Mouse (Mus musculus): Measurements from ENCODE around the gene Dgcr2. TPM values are rescaled to one million over a fixed set of nuclear protein-coding genes. Genes with fewer than 3 reads are reported as not detected.

Gene Dgcr2
- polyA plus RNA-seq, 1 experiment from 2014 or later, result 69.6 TPM

- H3K27ac ChIP-seq, result peak overlapping the region; percentile 30; the same call in 1 of the 2 replicates
- H3K4me3 ChIP-seq, result no peak overlapping the region
- 0 out of 2 replicates have a peak, but pooled peaks cover 12% of the 10 kb centered on the region for H3K36me3 ChIP-seq
- H3K9me3 ChIP-seq, result no peaks in the 10 kb centered on the region
- H3K4me1 ChIP-seq, result peaks cover 50% of the 10 kb centered on the region
- peaks cover 57% of the 10 kb centered on the region for H3K27me3 ChIP-seq (ENCODE audit: insufficient read depth, poor library complexity, severe bottlenecking)
- DNase-seq (ENCODE audit: low spot score), result no peak
- 20% methylated on average over 7 of the region's 7 CpGs for WGBS
These were observed 88.7 kb downstream of the Dgcr2 start for GRCm38 (mm10) chr16:17809711-17810110.

GRCm38 (mm10) chr16:17809125-17809524 lies 89.2 kb downstream of the Dgcr2 start:
- Histone ChIP-seq H3K4me1 (peaks cover 56% of the 10 kb centered on the region), H3K27ac (no peak overlapping the region), H3K27me3 (ENCODE audit: insufficient read depth, poor library complexity, severe bottlenecking) (peaks cover 57% of the 10 kb centered on the region), H3K9me3 (no peaks in the 10 kb centered on the region), H3K36me3 (0 out of 2 replicates have a peak, but pooled peaks cover 12% of the 10 kb centered on the region), H3K4me3 (no peak overlapping the region)
- 72% methylated on average over 4 of the region's 4 CpGs for WGBS
- DNase-seq (ENCODE audit: low spot score), result no peak

GRCm38 (mm10) chr16:17807192-17808009 lies 91.0 kb downstream of the Dgcr2 start:
- Histone ChIP-seq H3K4me3 (peak overlapping the region; percentile 63), H3K27me3 (ENCODE audit: insufficient read depth, poor library complexity, severe bottlenecking) (peaks cover 62% of the 10 kb centered on the region), H3K27ac (peak overlapping the region; percentile 86), H3K4me1 (peaks cover 70% of the 10 kb centered on the region), H3K36me3 (0 out of 2 replicates have a peak, but pooled peaks cover 12% of the 10 kb centered on the region), H3K9me3 (no peaks in the 10 kb centered on the region)
- peak; percentile 93 for DNase-seq (ENCODE audit: low spot score)
- 5% methylated on average over 72 of the region's 73 CpGs for WGBS

- Histone ChIP-seq H3K36me3 (0 out of 2 replicates have a peak, but pooled peaks cover 12% of the 10 kb centered on the region), H3K27ac (peak overlapping the region; percentile 86), H3K4me3 (peak overlapping the region; percentile 63), H3K9me3 (no peaks in the 10 kb centered on the region), H3K27me3 (ENCODE audit: insufficient read depth, poor library complexity, severe bottlenecking) (peaks cover 70% of the 10 kb centered on the region), H3K4me1 (peaks cover 74% of the 10 kb centered on the region)
- no peak for DNase-seq (ENCODE audit: low spot score)
- WGBS, result 8% methylated on average over 50 of the region's 50 CpGs
These were observed 91.7 kb downstream of the Dgcr2 start for GRCm38 (mm10) chr16:17806581-17807191.

- 0 out of 2 replicates have a peak, but pooled peaks cover 12% of the 10 kb centered on the region for H3K36me3 ChIP-seq
- peaks cover 79% of the 10 kb centered on the region for H3K4me1 ChIP-seq
- peak overlapping the region; percentile 58 for H3K4me3 ChIP-seq
- H3K27me3 ChIP-seq (ENCODE audit: insufficient read depth, poor library complexity, severe bottlenecking), result peaks cover 87% of the 10 kb centered on the region
- 24% methylated on average over 7 of the region's 7 CpGs for WGBS
- DNase-seq (ENCODE audit: low spot score), result no peak
- no peak overlapping the region for H3K27ac ChIP-seq
- H3K9me3 ChIP-seq, result no peaks in the 10 kb centered on the region
These were observed 93.4 kb downstream of the Dgcr2 start for GRCm38 (mm10) chr16:17804982-17805381.

GRCm38 (mm10) chr16:17804449-17804912 lies 93.9 kb downstream of the Dgcr2 start:
- peaks cover 91% of the 10 kb centered on the region for H3K27me3 ChIP-seq (ENCODE audit: insufficient read depth, poor library complexity, severe bottlenecking)

GRCm38 (mm10) chr16:17803675-17804448 lies 94.5 kb downstream of the Dgcr2 start:
- no peaks in the 10 kb centered on the region for H3K9me3 ChIP-seq
- WGBS, result 10% methylated on average over 33 of the region's 33 CpGs
- no peak overlapping the region for H3K27ac ChIP-seq
- DNase-seq (ENCODE audit: low spot score), result peak; percentile 73
- H3K4me3 ChIP-seq, result peak overlapping the region; percentile 58
- H3K36me3 ChIP-seq, result 0 out of 2 replicates have a peak, but pooled peaks cover 12% of the 10 kb centered on the region
- peaks cover 95% of the 10 kb centered on the region for H3K27me3 ChIP-seq (ENCODE audit: insufficient read depth, poor library complexity, severe bottlenecking)
- peaks cover 80% of the 10 kb centered on the region for H3K4me1 ChIP-seq

More at GRCm38 (mm10) chr16:17804449-17804912, 93.9 kb downstream of the Dgcr2 start:
- WGBS, result 4% methylated on average over 33 of the region's 33 CpGs
- Histone ChIP-seq H3K4me3 (peak overlapping the region; percentile 58), H3K9me3 (no peaks in the 10 kb centered on the region), H3K27ac (no peak overlapping the region), H3K36me3 (0 out of 2 replicates have a peak, but pooled peaks cover 12% of the 10 kb centered on the region), H3K4me1 (peaks cover 79% of the 10 kb centered on the region)
- DNase-seq (ENCODE audit: low spot score), result no peak

GRCm38 (mm10) chr16:17802839-17803674 lies 95.3 kb downstream of the Dgcr2 start:
- no peaks in the 10 kb centered on the region for H3K9me3 ChIP-seq
- peak overlapping the region; percentile 58 for H3K4me3 ChIP-seq
- DNase-seq (ENCODE audit: low spot score), result peak; percentile 79
- H3K27ac ChIP-seq, result peak overlapping the region; percentile 67
- peaks cover 88% of the 10 kb centered on the region for H3K4me1 ChIP-seq
- WGBS, result 2% methylated on average over 83 of the region's 83 CpGs
- H3K36me3 ChIP-seq, result 0 out of 2 replicates have a peak, but pooled peaks cover 12% of the 10 kb centered on the region
- peaks cover 97% of the 10 kb centered on the region for H3K27me3 ChIP-seq (ENCODE audit: insufficient read depth, poor library complexity, severe bottlenecking)

GRCm38 (mm10) chr16:17802456-17802838 lies 95.9 kb downstream of the Dgcr2 start:
- H3K4me1 ChIP-seq, result peaks cover 87% of the 10 kb centered on the region
- peak; percentile 76 for DNase-seq (ENCODE audit: low spot score)
- 0 out of 2 replicates have a peak, but pooled peaks cover 12% of the 10 kb centered on the region for H3K36me3 ChIP-seq
- peaks cover 97% of the 10 kb centered on the region for H3K27me3 ChIP-seq (ENCODE audit: insufficient read depth, poor library complexity, severe bottlenecking)
- H3K27ac ChIP-seq, result peak overlapping the region; percentile 67
- 8% methylated on average over 18 of the region's 18 CpGs for WGBS
- no peaks in the 10 kb centered on the region for H3K9me3 ChIP-seq
- peak overlapping the region; percentile 58 for H3K4me3 ChIP-seq

GRCm38 (mm10) chr16:17801777-17802455 lies 96.4 kb downstream of the Dgcr2 start:
- peak; percentile 73 for DNase-seq (ENCODE audit: low spot score)
- Histone ChIP-seq H3K9me3 (no peaks in the 10 kb centered on the region), H3K27ac (no peak overlapping the region; the same call in 1 of the 2 replicates), H3K4me1 (peaks cover 87% of the 10 kb centered on the region), H3K36me3 (0 out of 2 replicates have a peak, but pooled peaks cover 9% of the 10 kb centered on the region), H3K4me3 (peak overlapping the region; percentile 58), H3K27me3 (ENCODE audit: insufficient read depth, poor library complexity, severe bottlenecking) (peaks cover 99% of the 10 kb centered on the region)
- WGBS, result 8% methylated on average over 7 of the region's 7 CpGs

GRCm38 (mm10) chr16:17799584-17799983 lies 98.8 kb downstream of the Dgcr2 start:
- Histone ChIP-seq H3K27me3 (ENCODE audit: insufficient read depth, poor library complexity, severe bottlenecking) (peaks cover 93% of the 10 kb centered on the region), H3K4me1 (peaks cover 82% of the 10 kb centered on the region), H3K4me3 (no peak overlapping the region)

More at GRCm38 (mm10) chr16:17799584-17799983, 98.8 kb downstream of the Dgcr2 start:
- Histone ChIP-seq H3K27ac (no peak overlapping the region), H3K9me3 (no peaks in the 10 kb centered on the region), H3K36me3 (no peaks in the 10 kb centered on the region)
- peak; percentile 63 for DNase-seq (ENCODE audit: low spot score)

All from heart, embryonic 10.5 days (tissue).